Mouse (Mus musculus): ENCODE measurements around the gene Sowaha. TPM values are rescaled to one million over a fixed set of nuclear protein-coding genes. Genes with fewer than 3 reads are reported as not detected.

Gene Sowaha
- polyA plus RNA-seq, 1 experiment from 2014 or later = 1.5 TPM

DNA sequence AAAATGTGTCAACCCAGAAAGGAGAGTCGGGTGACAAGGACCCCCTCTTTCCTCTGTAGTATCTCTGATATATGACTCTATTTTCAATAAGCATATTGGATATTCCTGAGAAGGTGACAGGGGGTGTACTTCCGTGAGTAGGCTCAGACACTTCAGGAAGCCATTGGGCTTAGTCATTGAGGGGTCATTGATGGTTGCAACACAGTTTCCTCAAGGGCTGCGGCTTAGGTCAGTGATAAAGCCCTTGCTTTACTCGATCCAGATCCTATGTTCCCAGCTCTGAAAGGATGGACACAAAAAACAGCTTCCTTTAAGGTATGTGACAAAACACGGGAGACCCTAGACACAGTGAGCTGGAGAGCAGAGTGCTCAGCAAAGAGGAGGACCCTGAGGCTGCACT is 23.7 kb upstream of the Sowaha start:
- ATAC-seq (ENCODE audit: insufficient number of reproducible peaks, low FRiP score, low TSS enrichment, low read depth) = no peak
- WGBS = 80% methylated on average over 5 of the region's 5 CpGs
- Histone ChIP-seq H3K4me2 (replicated peaks) (no peak overlapping the region), H3K36me3 (no peaks in the 10 kb centered on the region), H3K27ac (replicated peaks) (no peak overlapping the region), H3K4me3 (replicated peaks) (no peak overlapping the region), H3K27me3 (no peaks in the 10 kb centered on the region), H3K9ac (no peak overlapping the region), H3K4me1 (peaks cover 11% of the 10 kb centered on the region), H3K9me3 (replicated peaks) (no peaks in the 10 kb centered on the region)

DNA sequence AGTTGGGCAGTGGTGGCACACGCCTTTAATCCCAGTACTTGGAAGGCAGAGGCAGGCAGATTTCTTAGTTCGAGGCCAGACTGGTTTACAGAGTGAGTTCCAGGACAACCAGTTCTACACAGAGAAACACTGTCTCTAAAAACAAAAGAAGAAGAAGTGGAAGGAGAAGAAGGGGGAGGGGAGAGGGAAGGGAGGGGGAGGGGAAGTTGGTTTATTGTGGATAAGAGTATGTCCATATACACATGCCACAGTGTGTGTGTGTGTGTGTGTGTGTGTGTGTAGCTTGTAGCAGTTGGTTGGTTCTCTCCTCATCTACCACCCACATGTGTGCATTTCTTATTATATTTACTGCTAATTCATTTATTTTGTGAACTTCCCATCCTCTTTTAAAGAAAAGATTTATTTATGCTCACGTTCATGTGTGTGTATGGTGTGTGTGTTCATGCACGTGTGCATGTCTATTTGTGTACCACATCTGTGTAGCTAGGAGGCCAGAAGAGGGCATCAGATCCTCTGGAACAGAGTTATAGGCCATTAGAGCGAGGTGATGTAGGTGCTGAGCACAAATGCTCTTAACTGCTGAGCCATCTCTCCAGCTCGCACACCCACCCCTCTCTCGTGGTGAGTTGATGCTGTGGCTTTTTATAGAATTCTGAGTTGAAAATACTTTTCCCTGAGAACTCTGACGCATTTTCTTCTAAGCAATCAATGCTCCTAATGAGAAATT is 22.1 kb upstream of the Sowaha start:
- H3K4me1 ChIP-seq = peaks cover 11% of the 10 kb centered on the region
- no peaks in the 10 kb centered on the region for H3K27me3 ChIP-seq
- no peaks in the 10 kb centered on the region for H3K9me3 ChIP-seq (replicated peaks)
- no peak overlapping the region for H3K4me3 ChIP-seq (replicated peaks)
- ATAC-seq (ENCODE audit: insufficient number of reproducible peaks, low FRiP score, low TSS enrichment, low read depth) = no peak
- no peak overlapping the region for H3K9ac ChIP-seq
- H3K36me3 ChIP-seq = no peaks in the 10 kb centered on the region
- no peak overlapping the region for H3K27ac ChIP-seq (replicated peaks)
- 77% methylated on average over 8 of the region's 8 CpGs for WGBS
- no peak overlapping the region for H3K4me2 ChIP-seq (replicated peaks)

DNA sequence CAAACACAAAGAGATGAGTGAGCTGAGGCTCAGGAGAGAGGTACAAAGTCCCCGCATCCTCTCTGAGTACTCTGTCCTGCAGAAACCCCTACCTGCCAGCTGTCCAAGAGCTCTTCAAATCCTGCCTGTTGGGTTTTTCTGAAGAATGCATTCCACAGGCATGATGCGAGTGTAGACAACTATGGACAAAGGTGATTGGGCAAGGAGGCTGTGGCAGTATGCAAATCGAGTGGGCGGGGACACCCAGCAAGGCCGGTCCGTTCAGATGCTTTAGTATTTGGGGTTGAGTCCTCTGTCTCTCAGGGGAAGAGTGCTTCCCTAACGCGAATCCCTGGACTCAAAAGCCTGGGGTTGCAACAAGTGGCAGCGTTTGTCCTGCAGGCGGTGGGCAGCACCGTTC is 20.5 kb upstream of the Sowaha start:
- no peak overlapping the region for H3K9ac ChIP-seq
- no peak for ATAC-seq (ENCODE audit: insufficient number of reproducible peaks, low FRiP score, low TSS enrichment, low read depth)
- no peak overlapping the region for H3K4me3 ChIP-seq (replicated peaks)
- no peaks in the 10 kb centered on the region for H3K9me3 ChIP-seq (replicated peaks)
- H3K4me2 ChIP-seq (replicated peaks) = peak overlapping the region; percentile 8; the same call in 1 of the 2 replicates
- no peak overlapping the region for H3K27ac ChIP-seq (replicated peaks)
- peaks cover 11% of the 10 kb centered on the region for H3K4me1 ChIP-seq
- no peaks in the 10 kb centered on the region for H3K36me3 ChIP-seq
- 9% methylated on average over 11 of the region's 11 CpGs for WGBS
- H3K27me3 ChIP-seq = no peaks in the 10 kb centered on the region

DNA sequence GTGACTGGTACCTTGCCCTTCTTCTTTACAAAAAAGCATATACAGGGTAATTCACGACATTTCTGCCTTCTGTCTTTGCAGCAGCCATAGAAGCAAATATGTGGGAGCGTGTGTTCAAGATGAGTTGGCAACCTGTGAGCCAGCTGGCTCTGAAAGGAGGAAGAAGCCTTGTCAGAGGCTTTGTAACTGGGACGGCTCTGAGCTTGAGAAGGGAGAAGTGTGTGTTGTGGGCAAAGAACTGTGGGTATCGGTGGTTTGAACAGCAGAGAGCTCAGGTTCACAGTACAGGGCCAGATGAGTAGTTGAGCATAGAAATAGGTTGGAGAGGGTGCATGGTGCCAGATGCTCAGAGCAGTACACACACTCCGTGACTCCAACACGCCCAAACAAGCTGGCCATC is 16.9 kb upstream of the Sowaha start:
- Histone ChIP-seq H3K9me3 (replicated peaks) (no peaks in the 10 kb centered on the region), H3K4me3 (replicated peaks) (no peak overlapping the region), H3K9ac (no peak overlapping the region), H3K27me3 (no peaks in the 10 kb centered on the region), H3K4me1 (peaks cover 8% of the 10 kb centered on the region), H3K4me2 (replicated peaks) (no peak overlapping the region), H3K36me3 (no peaks in the 10 kb centered on the region), H3K27ac (replicated peaks) (no peak overlapping the region)
- ATAC-seq (ENCODE audit: insufficient number of reproducible peaks, low FRiP score, low TSS enrichment, low read depth) = peak; percentile 15; the same call in 1 of the 2 replicates
- WGBS = 66% methylated on average over 6 of the region's 6 CpGs

DNA sequence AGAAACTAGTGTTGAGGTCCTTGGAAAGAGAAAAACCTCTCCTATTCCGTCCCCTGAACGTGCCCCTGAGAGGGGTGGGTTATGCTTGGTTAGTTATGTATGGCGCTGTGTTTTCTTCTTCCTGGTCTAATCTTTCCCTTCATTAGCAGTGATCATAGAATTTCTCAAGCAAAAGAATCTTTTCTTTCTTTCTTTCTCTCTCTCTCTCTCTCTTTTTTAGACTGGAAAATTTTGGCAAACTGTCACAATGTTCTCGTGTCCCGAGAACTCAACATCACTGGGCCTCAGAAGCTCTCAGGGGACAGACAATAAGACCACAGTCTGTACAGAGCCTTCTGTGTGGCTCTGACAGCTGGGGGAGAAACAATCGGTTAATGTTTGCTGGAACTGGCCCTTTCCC is 15.3 kb upstream of the Sowaha start:
- no peak overlapping the region for H3K9ac ChIP-seq
- H3K27ac ChIP-seq (replicated peaks) = no peak overlapping the region; the same call in 1 of the 2 replicates
- no peaks in the 10 kb centered on the region for H3K9me3 ChIP-seq (replicated peaks)
- H3K4me2 ChIP-seq (replicated peaks) = no peak overlapping the region
- ATAC-seq (ENCODE audit: insufficient number of reproducible peaks, low FRiP score, low TSS enrichment, low read depth) = no peak
- H3K36me3 ChIP-seq = no peaks in the 10 kb centered on the region
- peaks cover 1% of the 10 kb centered on the region; the same call in 1 of the 2 replicates for H3K4me1 ChIP-seq
- no peak overlapping the region for H3K4me3 ChIP-seq (replicated peaks)
- no peaks in the 10 kb centered on the region for H3K27me3 ChIP-seq
- WGBS = 31% methylated on average over 6 of the region's 6 CpGs

DNA sequence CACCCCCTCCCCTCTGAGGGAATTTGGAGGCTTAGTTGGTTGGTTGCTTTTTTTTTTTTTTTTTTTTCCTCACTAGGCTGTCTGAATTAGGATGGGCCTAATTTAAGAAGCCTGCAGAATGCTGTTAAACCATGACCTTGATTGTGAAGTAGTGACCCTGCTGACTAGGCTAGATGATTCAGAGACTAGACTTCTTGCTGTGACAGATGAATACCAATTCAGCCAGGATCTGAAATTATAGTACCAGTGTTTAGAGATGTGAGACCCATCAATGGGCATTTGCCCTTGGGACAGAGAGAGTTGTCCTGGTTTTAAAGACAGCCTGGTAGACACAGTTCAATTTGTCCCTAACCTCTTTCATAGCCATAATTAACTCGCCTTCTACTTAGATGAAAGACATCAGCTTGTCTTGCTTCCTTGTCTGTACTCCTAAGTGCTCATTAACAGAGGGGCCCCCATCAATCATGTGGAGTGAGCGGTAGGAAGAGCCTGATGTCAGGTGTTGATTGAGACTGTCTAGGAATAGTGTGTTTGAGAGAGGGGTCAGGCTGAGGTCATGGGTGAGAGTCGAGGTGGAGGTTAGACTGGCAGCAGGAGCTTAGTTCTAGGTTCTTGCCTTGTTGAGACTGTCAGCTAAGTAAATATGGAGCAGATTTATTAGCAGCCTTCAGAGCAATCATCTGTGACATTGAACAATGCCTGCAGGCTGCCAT is 13.3 kb upstream of the Sowaha start:
- H3K9ac ChIP-seq = no peak overlapping the region
- WGBS = 34% methylated on average over 3 of the region's 3 CpGs
- no peak for ATAC-seq (ENCODE audit: insufficient number of reproducible peaks, low FRiP score, low TSS enrichment, low read depth)
- H3K9me3 ChIP-seq (replicated peaks) = no peaks in the 10 kb centered on the region
- no peaks in the 10 kb centered on the region for H3K27me3 ChIP-seq
- no peak overlapping the region for H3K4me2 ChIP-seq (replicated peaks)
- H3K27ac ChIP-seq (replicated peaks) = no peak overlapping the region
- no peaks in the 10 kb centered on the region for H3K36me3 ChIP-seq
- H3K4me1 ChIP-seq = no peaks in the 10 kb centered on the region
- no peak overlapping the region for H3K4me3 ChIP-seq (replicated peaks)

DNA sequence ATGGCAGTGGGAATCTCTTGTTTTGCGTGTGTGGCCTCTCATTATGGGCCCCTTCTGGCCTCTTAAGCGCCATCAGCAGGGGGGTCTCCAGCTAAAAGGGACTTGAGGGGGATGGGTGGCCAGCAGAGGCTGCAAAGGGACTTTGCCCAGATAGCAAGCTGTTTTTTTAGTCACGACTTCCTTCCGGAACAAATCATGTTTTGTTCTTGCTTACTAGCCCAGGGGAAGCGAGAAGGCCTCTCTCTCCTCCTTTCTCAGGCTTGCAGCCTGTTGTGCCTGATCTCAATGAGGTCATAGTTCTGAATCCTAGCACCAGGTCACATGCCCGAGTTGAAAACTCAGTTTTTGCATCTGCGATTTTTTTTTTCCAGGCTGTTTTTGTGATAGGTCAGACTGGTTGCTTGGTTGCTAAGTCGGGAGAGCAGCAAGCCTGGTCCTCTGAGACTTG is 11.9 kb upstream of the Sowaha start:
- Histone ChIP-seq H3K9ac (no peak overlapping the region), H3K36me3 (no peaks in the 10 kb centered on the region), H3K27ac (replicated peaks) (no peak overlapping the region), H3K9me3 (replicated peaks) (no peaks in the 10 kb centered on the region), H3K4me3 (replicated peaks) (no peak overlapping the region), H3K4me2 (replicated peaks) (no peak overlapping the region), H3K27me3 (peaks cover 6% of the 10 kb centered on the region), H3K4me1 (peaks cover 5% of the 10 kb centered on the region)
- 19% methylated on average over 8 of the region's 8 CpGs for WGBS
- ATAC-seq (ENCODE audit: insufficient number of reproducible peaks, low FRiP score, low TSS enrichment, low read depth) = no peak

DNA sequence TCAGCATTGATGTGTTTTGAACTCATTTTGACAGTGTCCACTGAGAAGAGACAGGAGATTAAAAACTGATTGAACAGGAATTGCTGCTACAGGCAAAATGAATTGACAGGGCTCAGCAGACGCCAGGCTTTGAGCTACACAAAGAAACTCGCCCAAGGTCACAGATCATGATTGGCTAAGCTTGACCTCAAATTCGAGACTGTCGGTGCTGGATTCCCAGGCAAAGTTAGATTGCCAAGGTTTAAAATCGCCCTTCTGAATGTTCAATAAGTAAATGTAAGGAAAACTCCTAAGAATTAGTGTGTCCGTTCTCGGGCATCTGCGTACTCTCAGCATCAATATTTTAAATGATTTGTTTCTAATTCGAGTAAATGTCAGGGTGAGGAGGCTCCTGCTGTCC is 9.3 kb upstream of the Sowaha start:
- H3K4me3 ChIP-seq (replicated peaks) = no peak overlapping the region
- H3K9me3 ChIP-seq (replicated peaks) = no peaks in the 10 kb centered on the region
- WGBS = 64% methylated on average over 9 of the region's 9 CpGs
- no peak overlapping the region for H3K27ac ChIP-seq (replicated peaks)
- peaks cover 6% of the 10 kb centered on the region for H3K27me3 ChIP-seq
- H3K4me1 ChIP-seq = peaks cover 8% of the 10 kb centered on the region
- H3K36me3 ChIP-seq = no peaks in the 10 kb centered on the region
- H3K9ac ChIP-seq = no peak overlapping the region
- ATAC-seq (ENCODE audit: insufficient number of reproducible peaks, low FRiP score, low TSS enrichment, low read depth) = no peak
- no peak overlapping the region for H3K4me2 ChIP-seq (replicated peaks)

DNA sequence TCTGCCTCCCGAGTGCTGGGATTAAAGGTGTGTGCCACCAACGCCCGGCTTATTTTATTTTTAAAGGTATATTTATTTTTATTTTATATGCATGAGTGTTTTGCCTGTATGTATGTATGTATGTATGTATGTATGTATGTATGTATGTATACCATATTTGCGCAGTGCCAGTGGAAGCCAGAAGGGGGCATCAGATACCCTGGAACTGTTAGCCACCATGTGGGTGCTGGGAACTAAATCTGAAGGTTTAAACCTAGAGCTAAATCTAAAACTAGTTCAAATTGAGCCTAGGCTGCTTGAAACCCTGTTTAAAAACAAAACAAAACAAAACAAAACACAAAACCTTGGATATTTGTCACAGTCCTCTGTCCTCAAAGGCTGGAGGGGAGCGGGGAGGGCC is 8.9 kb upstream of the Sowaha start:
- no peak overlapping the region for H3K27ac ChIP-seq (replicated peaks)
- H3K9me3 ChIP-seq (replicated peaks) = no peaks in the 10 kb centered on the region
- H3K36me3 ChIP-seq = no peaks in the 10 kb centered on the region
- ATAC-seq (ENCODE audit: insufficient number of reproducible peaks, low FRiP score, low TSS enrichment, low read depth) = no peak
- H3K9ac ChIP-seq = no peak overlapping the region
- 92% methylated on average over 5 of the region's 5 CpGs for WGBS
- H3K27me3 ChIP-seq = peaks cover 6% of the 10 kb centered on the region
- H3K4me1 ChIP-seq = peaks cover 8% of the 10 kb centered on the region
- no peak overlapping the region for H3K4me2 ChIP-seq (replicated peaks)
- no peak overlapping the region for H3K4me3 ChIP-seq (replicated peaks)

DNA sequence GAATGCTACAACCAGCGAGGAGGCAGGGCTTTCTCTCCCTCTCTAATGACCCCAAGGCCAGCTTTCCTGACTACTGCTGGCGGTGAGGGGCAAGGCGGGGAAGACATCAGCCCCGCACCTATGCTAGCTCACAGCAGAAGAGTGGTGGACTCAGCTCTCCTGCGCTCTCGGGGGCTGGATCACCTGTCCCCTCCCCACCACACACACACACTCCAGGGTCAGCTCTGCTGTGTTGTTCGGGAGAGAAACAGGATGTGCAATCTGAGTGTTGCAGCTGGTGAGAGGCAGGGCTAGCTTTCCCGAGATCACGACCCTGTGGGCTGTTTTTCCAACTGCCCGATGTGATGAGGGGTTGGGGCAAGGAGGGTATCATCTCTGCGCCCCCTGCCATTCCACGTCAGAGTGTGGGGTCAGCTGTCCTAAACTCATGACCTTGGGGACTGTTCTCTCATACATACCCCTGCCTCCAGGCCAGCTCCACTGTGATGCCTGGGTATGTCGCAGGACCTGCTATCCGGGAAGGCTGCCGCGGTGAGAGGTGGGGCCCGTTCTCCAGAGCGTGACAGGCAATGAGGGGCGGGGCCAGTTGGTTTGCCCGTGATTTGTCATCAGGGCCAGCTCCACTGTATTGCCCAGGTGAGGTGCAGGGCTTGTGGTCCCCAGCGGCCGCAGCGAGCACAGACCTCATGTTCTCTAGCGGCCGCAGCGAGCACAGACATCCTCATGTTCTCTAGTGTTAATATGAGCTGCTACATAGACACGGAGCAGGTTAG is 6.9 kb upstream of the Sowaha start:
- Histone ChIP-seq H3K9ac (no peak overlapping the region), H3K36me3 (no peaks in the 10 kb centered on the region), H3K27me3 (peaks cover 7% of the 10 kb centered on the region), H3K4me3 (replicated peaks) (peak overlapping the region; percentile 21), H3K27ac (replicated peaks) (no peak overlapping the region), H3K9me3 (replicated peaks) (no peaks in the 10 kb centered on the region), H3K4me2 (replicated peaks) (peak overlapping the region; percentile 45), H3K4me1 (peaks cover 8% of the 10 kb centered on the region)
- ATAC-seq (ENCODE audit: insufficient number of reproducible peaks, low FRiP score, low TSS enrichment, low read depth) = peak; percentile 35; the same call in 1 of the 2 replicates
- 10% methylated on average over 27 of the region's 27 CpGs for WGBS

DNA sequence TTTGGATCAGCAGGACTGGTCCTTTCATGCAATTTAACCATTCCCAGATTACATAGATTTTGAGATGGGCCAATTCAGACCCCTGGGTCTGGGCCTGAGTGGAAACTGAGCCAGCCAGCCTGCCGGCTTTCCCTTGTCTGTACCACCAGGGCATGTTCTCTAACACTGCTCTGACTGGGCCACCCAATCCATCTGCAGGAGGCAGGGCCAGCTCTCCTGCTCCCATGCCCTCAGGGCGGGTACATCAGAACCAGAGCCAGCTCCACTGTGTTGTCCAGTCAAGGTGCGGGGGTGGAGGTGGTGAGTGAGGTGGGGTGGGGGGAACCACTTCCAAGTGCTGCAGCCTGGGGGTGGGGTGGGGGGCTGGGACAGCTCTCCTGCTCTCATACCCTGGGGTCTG is 6.3 kb upstream of the Sowaha start:
- WGBS = 54% methylated on average over 3 of the region's 3 CpGs
- no peaks in the 10 kb centered on the region for H3K9me3 ChIP-seq (replicated peaks)
- H3K27me3 ChIP-seq = peaks cover 13% of the 10 kb centered on the region
- peak; percentile 48; the same call in 1 of the 2 replicates for ATAC-seq (ENCODE audit: insufficient number of reproducible peaks, low FRiP score, low TSS enrichment, low read depth)
- H3K9ac ChIP-seq = no peak overlapping the region
- H3K4me3 ChIP-seq (replicated peaks) = no peak overlapping the region
- H3K27ac ChIP-seq (replicated peaks) = no peak overlapping the region
- no peak overlapping the region for H3K4me2 ChIP-seq (replicated peaks)
- H3K36me3 ChIP-seq = no peaks in the 10 kb centered on the region
- H3K4me1 ChIP-seq = peaks cover 8% of the 10 kb centered on the region

Measured in embryonic facial prominence, embryonic 15.5 days (tissue).